Mouse (Mus musculus): ENCODE results near the gene AA792892.
"Not testable (repeated sequence)": the region's sequence is repeated elsewhere in the genome, so short reads cannot be mapped to it uniquely, and the experiment has no call there.

Gene AA792892

GRCm38 (mm10) chr5:94339449-94339848, at the start of gene AA792892:
Gene AA792892 (plus strand): TSS chr5:94339749.
- not testable (repeated sequence) for DNase-seq (ENCODE audit: low spot score in 2 of 2)

- DNase-seq (ENCODE audit: low spot score in 2 of 2), result not testable (repeated sequence)
Observed at GRCm38 (mm10) chr5:94306696-94307095, 32.9 kb upstream of the AA792892 start, which contains the start of gene A430089I19Rik. Gene A430089I19Rik (minus strand): TSS chr5:94306796.

GRCm38 (mm10) chr5:94314135-94314534, 25.4 kb upstream of the AA792892 start, which contains the start of gene Gm6502:
Gene Gm6502 (plus strand): TSS chr5:94314435.
- not testable (repeated sequence) for DNase-seq (ENCODE audit: low spot score in 2 of 2)
